Mouse (Mus musculus) stomach, postnatal 0 days (tissue): ENCODE data around the gene Pknox2.

Experiments used
- CTCF ChIP-seq: IDR thresholded peaks from 2 replicates; pipeline ENCODE4 v1.5.1; 2016; ENCODE audit warnings: antibody characterized with exemption, low read depth, mild to moderate bottlenecking, moderate library complexity
- EP300 ChIP-seq: optimal IDR thresholded peaks from 2 replicates; pipeline ENCODE3; 2016; ENCODE audit warnings: antibody characterized with exemption

- TF ChIP-seq EP300 = no peak
- TF ChIP-seq CTCF = no peak
Measured at GRCm38 (mm10) chr9:36941565-36941964, 205.6 kb downstream of the Pknox2 start.
